Mouse (Mus musculus): ENCODE measurements at regions not wholly inside any gene's neighbourhood (a gene's known extent, or its start where the extent isn't known, plus 50 kb on each side); places are given as distances from the start of the nearest gene placed in this dataset.

DNA sequence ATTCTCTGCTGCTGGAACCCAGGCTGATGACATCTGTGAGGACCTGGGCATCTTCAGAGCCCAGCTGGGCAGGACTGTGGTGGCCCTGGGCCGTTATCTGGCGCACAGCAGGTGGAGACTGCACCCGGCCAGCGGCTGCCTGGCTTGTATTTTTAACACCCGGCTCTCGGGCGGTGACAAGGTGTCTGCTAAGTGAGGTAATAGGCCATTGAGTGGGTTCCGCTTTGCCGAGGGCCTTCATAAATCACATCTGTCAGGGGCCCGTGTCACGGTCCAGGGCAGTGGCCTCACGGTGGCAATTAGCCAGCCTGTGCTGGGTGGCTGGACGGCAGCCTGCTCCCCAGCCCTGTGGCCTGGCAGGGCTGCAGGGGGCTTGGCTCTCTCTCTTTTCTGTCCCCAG lies 118.8 kb downstream of the Mn1 start:
- no peak for TF ChIP-seq NANOG (IDR thresholded peaks at IDR 0.05; ENCODE audit: borderline replicate concordance, low read length)
- TF ChIP-seq CTCF (conservative IDR thresholded peaks at IDR 0.05; ENCODE audit: low read length), result no peak
- TF ChIP-seq POU5F1 (IDR thresholded peaks at IDR 0.05; ENCODE audit: borderline replicate concordance, low read length), result no peak
- H3K27me3 ChIP-seq (ENCODE audit: insufficient read depth, low read length), result peaks cover 44% of the 10 kb centered on the region
- H3K4me1 ChIP-seq (replicated peaks; ENCODE audit: low read depth, low read length), result peaks cover 17% of the 10 kb centered on the region
- H3K4me3 ChIP-seq (replicated peaks; ENCODE audit: low read length), result no peak overlapping the region
- no peaks in the 10 kb centered on the region for H3K9me3 ChIP-seq (ENCODE audit: low read length)
- no peaks in the 10 kb centered on the region for H3K36me3 ChIP-seq (ENCODE audit: insufficient read depth, low read length)

DNA sequence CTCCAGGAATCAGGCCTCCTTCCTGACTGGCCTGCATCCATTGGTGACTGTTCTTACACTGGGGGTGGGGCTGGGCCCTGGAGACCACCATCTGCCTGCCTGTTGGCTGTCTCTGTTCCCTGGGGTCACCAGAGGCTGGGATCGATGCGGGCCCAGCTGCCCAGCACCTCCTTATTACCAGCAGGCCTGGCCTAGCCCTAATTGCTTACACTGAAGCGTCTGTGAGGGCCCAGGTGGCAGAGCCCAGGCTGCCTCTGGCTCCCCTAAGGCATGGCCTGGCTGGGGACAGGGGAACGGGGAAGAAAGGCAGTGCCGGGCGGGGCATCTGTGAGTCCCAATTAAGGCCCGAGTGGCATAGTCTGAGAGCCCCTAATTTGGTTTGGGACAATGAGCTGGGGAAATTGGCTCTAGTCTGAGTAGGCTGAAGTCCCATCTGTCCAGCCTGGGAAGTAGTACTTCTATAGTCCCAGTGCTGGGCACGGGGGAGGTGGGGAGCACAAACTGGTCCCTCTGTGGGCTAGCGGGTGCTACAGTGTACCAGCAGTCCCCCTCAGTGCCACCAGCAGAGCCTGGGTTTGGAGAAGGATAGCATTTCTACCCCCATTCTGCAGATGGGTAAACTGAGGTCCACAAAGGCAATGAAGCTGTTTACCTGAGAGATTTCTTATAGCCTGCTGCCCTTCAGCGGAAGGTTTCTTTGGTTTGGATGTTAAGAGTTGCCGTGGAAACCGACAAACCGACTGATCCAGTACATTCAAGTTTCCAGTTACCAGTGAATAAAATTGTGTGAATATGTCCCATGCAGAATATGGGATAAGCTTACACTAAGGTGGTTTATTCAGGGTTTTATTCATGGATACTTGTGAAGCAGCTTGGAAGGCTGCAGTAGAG lies 121.6 kb downstream of the Mn1 start:
- Histone ChIP-seq H3K4me3 (replicated peaks; ENCODE audit: low read length) (no peak overlapping the region), H3K9me3 (ENCODE audit: low read length) (peaks cover 12% of the 10 kb centered on the region), H3K27me3 (ENCODE audit: insufficient read depth, low read length) (peaks cover 16% of the 10 kb centered on the region), H3K4me1 (replicated peaks; ENCODE audit: low read depth, low read length) (peaks cover 10% of the 10 kb centered on the region), H3K36me3 (ENCODE audit: insufficient read depth, low read length) (no peaks in the 10 kb centered on the region)
- TF ChIP-seq CTCF (conservative IDR thresholded peaks at IDR 0.05; ENCODE audit: low read length) (no peak), NANOG (IDR thresholded peaks at IDR 0.05; ENCODE audit: borderline replicate concordance, low read length) (no peak), POU5F1 (IDR thresholded peaks at IDR 0.05; ENCODE audit: borderline replicate concordance, low read length) (no peak)

DNA sequence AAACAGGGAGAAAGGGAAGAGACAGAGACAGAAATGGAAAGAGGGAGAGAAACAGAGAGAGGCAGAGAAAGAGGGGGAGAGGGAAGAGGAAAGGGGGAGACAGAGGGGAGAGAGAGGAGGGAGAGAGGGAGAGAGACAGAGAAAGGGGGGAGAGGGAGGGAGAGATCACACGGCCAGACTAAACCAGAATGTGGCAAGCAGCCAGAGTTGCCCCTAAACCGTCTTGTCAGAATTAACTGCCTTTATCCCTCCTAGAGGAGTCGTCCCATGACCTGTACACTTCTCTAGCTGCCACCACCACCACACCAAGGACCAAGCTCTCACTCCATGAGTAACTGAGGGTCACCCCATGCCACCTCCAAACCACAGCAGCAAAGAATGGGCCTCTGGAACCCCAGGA lies 123.3 kb downstream of the Mn1 start:
- TF ChIP-seq POU5F1 (IDR thresholded peaks at IDR 0.05; ENCODE audit: borderline replicate concordance, low read length), result no peak
- no peak for TF ChIP-seq NANOG (IDR thresholded peaks at IDR 0.05; ENCODE audit: borderline replicate concordance, low read length)
- Histone ChIP-seq H3K9me3 (ENCODE audit: low read length) (peaks cover 12% of the 10 kb centered on the region), H3K4me1 (replicated peaks; ENCODE audit: low read depth, low read length) (peaks cover 15% of the 10 kb centered on the region), H3K36me3 (ENCODE audit: insufficient read depth, low read length) (no peaks in the 10 kb centered on the region), H3K4me3 (replicated peaks; ENCODE audit: low read length) (no peak overlapping the region), H3K27me3 (ENCODE audit: insufficient read depth, low read length) (peaks cover 3% of the 10 kb centered on the region; the same call in 1 of the 2 replicates)

DNA sequence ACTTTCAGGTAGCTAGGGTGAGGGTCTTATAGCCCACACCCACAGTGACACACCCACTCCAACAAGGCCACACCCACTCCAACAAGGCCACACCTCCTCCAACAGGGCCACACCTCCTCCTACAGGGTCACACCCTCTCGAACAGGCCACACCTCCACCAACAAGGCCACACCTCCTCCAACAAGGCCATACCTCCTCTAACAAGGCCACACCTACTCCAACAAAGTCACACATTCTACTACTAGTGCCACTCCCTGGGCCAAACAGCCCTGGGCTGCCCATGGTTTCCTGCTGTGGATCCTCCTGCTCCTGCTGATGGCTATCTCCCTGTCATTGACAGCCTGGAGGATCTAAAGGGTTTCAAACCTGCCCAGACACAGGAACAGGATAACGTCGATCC lies 124.9 kb downstream of the Mn1 start:
- Histone ChIP-seq H3K4me1 (replicated peaks; ENCODE audit: low read depth, low read length) (peaks cover 15% of the 10 kb centered on the region), H3K36me3 (ENCODE audit: insufficient read depth, low read length) (no peaks in the 10 kb centered on the region), H3K27me3 (ENCODE audit: insufficient read depth, low read length) (peaks cover 9% of the 10 kb centered on the region; the same call in 1 of the 2 replicates), H3K4me3 (replicated peaks; ENCODE audit: low read length) (no peak overlapping the region), H3K9me3 (ENCODE audit: low read length) (peaks cover 12% of the 10 kb centered on the region)
- TF ChIP-seq NANOG (IDR thresholded peaks at IDR 0.05; ENCODE audit: borderline replicate concordance, low read length) (no peak), CTCF (conservative IDR thresholded peaks at IDR 0.05; ENCODE audit: low read length) (no peak), POU5F1 (IDR thresholded peaks at IDR 0.05; ENCODE audit: borderline replicate concordance, low read length) (no peak)

DNA sequence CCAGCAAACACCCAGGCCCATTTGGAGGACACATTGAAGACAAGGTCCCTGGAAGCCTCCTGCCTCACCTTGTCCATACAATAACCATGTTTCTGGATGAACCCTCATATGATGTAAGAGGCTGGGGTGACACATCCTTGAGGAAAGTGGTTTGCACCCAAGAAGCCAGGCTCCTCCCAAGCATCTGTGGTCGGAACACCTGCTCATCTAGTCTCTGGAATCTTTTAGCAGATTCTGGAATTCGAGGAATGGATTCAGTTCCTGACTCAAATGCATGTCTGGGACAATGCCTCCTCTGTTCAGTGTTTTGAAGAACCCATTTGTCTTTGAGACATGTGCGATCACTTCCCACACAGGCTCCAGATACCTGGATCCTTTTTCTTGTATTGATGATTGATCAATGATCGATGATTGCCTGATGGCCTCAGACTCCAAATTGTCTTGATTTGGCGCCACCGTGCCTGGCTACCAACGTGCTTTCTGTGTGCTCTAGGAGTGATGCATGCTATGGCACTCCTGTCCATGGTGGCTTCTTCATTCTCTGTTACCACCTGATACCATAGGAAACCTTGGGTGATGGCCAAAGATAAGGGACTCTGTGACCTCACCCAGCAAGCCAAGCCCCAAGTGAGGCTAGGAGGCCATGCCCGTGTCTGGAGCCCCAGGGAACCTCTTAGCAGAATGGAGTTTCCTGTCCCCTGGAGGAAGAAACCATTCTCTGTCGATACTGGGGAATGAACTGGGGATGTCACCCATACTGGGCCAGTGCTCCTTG lies 126.7 kb downstream of the Mn1 start:
- H3K4me3 ChIP-seq (replicated peaks; ENCODE audit: low read length), result no peak overlapping the region
- H3K4me1 ChIP-seq (replicated peaks; ENCODE audit: low read depth, low read length), result peaks cover 21% of the 10 kb centered on the region
- no peaks in the 10 kb centered on the region for H3K36me3 ChIP-seq (ENCODE audit: insufficient read depth, low read length)
- TF ChIP-seq POU5F1 (IDR thresholded peaks at IDR 0.05; ENCODE audit: borderline replicate concordance, low read length) (no peak), CTCF (conservative IDR thresholded peaks at IDR 0.05; ENCODE audit: low read length) (no peak), NANOG (IDR thresholded peaks at IDR 0.05; ENCODE audit: borderline replicate concordance, low read length) (no peak)
- H3K27me3 ChIP-seq (ENCODE audit: insufficient read depth, low read length), result peaks cover 9% of the 10 kb centered on the region
- H3K9me3 ChIP-seq (ENCODE audit: low read length), result peaks cover 12% of the 10 kb centered on the region

DNA sequence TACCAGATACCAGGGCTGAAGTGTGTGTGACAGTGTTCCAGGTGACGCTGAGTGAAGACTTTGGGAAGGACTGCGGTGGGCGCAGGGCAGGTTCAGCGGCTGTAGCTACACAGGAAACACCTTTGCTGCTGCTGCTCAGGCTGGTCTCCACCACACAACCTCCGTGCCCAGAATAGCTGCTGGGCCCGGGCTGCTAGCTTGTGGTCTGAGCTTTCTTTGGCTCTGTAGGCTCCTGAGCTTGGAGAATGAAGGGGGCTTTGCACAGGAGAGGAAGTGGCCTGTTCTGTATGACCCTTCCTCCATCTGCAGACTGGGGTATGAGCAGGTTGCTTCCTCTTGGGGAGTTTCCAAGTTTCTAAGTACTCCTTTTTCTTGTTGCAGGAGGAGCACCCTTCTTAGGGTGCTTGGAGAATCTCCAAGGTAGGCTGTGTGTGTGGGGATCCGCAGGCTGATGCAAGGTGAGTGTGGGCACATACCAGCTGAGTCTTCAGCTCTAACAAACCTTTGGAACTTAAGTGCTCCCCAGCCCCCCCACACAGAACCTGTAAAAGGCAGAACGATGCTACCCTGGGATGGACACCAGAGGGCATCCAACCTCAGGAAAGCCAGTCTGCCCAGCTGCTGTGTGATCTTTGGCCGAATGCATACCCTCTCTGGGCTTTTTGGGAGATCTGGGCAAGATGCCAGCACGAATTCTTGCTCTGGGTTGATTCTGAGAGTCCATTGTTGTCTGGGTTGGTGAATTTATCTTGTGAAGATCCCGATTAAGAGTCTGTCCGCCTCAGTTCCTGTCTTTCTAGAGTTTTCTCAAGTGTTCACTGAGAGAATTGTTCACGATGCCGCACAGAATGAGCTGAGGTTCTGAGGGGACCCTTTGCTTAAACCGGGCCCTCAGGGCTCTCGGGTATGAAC lies 136.6 kb downstream of the Mn1 start:
- peaks cover 53% of the 10 kb centered on the region for H3K4me1 ChIP-seq (replicated peaks; ENCODE audit: low read depth, low read length)
- no peaks in the 10 kb centered on the region for H3K9me3 ChIP-seq (ENCODE audit: low read length)
- H3K36me3 ChIP-seq (ENCODE audit: insufficient read depth, low read length), result no peaks in the 10 kb centered on the region
- H3K27me3 ChIP-seq (ENCODE audit: insufficient read depth, low read length), result peaks cover 36% of the 10 kb centered on the region
- TF ChIP-seq CTCF (conservative IDR thresholded peaks at IDR 0.05; ENCODE audit: low read length), result no peak
- no peak for TF ChIP-seq POU5F1 (IDR thresholded peaks at IDR 0.05; ENCODE audit: borderline replicate concordance, low read length)
- TF ChIP-seq NANOG (IDR thresholded peaks at IDR 0.05; ENCODE audit: borderline replicate concordance, low read length), result no peak
- H3K4me3 ChIP-seq (replicated peaks; ENCODE audit: low read length), result no peak overlapping the region

DNA sequence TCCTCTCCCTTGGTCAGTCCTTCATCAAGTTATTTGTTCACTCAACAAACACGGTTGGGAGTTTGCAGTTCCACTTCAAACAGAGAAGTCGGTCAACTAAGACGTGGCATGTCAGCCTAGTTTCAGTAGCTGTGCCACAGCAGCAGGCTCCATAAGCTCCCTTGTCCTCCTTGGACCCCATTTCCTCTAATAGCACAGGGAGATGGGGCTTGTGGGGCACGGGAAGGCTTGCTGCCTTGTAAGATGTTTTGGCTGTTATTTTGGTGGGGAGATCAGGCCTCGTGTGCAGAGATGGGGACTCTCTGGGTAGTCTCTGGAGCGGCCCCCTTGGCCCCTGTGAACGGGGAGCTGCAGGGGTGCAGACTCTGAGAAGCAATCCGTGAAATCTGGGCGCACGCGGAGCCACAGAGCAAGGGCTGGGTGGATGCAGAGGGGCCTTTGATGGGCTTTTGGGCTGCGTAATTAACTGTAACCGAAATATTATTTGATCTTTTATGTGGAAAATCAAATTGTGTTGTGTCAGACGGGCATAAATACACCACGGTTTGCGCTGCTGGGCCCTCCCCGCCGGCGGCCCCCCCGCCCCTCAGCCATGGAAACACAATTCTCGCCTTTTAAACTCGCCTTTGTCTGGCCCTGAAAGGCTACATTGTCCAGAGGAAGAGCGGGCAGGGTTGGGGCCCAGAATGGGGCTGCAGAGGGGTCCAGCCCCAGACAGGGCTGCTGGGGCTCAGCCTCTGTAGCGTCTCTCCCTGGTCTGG lies 137.6 kb downstream of the Mn1 start:
- Histone ChIP-seq H3K4me1 (replicated peaks; ENCODE audit: low read depth, low read length) (peaks cover 47% of the 10 kb centered on the region), H3K4me3 (replicated peaks; ENCODE audit: low read length) (peak overlapping the region; percentile 26; the same call in 1 of the 2 replicates), H3K27me3 (ENCODE audit: insufficient read depth, low read length) (peaks cover 30% of the 10 kb centered on the region), H3K36me3 (ENCODE audit: insufficient read depth, low read length) (no peaks in the 10 kb centered on the region), H3K9me3 (ENCODE audit: low read length) (no peaks in the 10 kb centered on the region)
- TF ChIP-seq NANOG (IDR thresholded peaks at IDR 0.05; ENCODE audit: borderline replicate concordance, low read length), result no peak
